Mouse (Mus musculus): ENCODE data around the gene Ankrd16. TPM values are rescaled to one million over a fixed set of nuclear protein-coding genes. Genes with fewer than 3 reads are reported as not detected.
A peak's percentile ranks its signal among the peaks of the same experiment; 100 is the strongest.

Gene Ankrd16
- total RNA-seq (2021): 10 to 100 TPM; 42.1 to 58.4 TPM

DNA sequence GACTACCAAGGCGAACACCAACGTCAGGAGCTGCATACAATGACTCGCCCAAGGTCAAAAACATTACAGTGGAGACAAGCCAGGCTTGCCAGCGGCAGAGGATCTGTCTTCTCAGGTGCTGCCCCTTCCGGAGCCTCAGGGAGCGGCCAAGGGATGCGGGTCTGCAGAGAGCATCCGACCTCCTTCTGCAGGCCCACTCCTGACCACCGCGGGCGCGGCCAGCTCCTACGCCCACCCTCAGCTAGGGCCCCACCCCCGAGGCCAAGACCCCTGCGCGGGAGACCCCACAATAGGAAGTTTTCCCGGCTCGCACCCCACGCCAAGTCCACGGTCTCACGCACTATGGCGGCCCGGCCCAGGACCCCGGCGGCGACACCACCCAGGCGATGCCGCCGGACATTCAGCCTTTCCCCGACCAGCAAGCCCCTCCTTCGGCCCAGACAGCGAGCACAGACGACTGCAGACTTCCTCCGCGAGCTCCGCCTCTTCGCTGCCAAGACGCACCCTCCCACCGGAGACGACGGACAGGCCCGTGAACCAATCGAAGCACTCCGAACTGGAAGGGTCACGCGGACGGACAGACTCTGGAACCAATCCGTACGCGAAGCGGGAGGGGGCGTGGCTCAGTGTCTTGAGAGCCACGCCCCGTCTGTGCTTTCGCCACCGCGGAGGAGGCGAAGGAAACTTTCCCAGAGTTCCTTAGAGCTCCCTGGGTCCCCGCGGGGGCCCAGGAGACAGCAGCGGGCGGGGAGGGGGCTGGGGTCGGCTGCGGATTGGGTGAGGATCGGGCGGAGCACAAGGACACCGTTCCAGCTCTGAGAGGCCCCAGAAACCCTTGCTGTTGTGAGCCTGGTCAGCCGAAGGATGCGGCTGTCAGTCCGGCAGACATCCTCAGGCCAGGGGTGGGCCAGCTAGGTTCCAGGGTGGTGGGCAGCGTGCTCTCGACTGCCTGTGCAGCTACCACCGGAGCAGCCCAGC, at the start of gene Ankrd16, which contains the start of gene Fbh1:
Gene Ankrd16 (plus strand): TSS at position 786 of the 978 bp plus-strand sequence.
Gene Fbh1 (minus strand): TSS at position 492 of the 978 bp plus-strand sequence.
- peak; percentile 100 for DNase-seq (ENCODE audit: extremely low spot score in 1 of 2, low spot score in 1 of 2)

- DNase-seq (ENCODE audit: extremely low spot score in 1 of 2, low spot score in 1 of 2): no peak
Observed at GRCm38 (mm10) chr2:11729091-11729490, 48.6 kb upstream of the Ankrd16 start.

DNA sequence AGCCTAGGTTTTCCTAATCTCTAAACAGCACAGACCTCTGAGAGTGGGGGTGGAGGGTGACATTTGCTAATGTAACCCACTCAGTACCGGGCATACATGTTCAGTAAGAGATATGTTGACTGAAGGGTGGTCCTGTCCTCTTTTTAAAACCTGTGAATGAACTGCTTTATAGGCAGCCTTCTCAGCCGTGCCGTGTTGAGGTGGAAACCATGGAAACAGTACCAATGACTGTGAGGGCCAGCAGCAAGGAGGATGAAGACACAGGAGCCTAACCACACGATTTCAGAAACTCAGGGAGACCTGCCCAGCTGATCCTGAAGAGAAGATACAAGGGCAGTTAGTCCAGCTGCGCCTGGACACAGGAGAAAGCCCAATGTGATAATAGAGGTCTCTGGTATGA, 44.7 kb upstream of the Ankrd16 start:
- no peak for DNase-seq (ENCODE audit: extremely low spot score in 1 of 2, low spot score in 1 of 2)

DNA sequence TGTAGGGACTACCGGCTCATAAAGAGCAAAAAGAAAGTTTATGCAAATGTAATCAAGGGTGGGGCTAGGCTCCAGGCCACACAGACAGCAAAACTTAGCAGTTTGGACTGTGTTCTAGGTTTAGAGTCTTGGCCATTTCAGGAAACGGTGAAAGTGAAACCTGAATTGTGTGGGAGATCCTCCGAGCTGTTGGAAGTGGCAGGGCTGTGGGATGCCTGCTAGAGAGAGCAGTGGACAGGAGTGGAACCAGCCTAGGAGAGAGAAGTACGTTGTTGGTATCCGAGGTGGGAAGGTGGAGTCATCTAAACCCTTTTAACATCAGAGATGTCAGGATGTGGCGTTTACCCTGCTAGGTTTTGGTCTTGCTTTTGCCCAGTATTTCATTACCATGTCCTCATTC, 41.8 kb upstream of the Ankrd16 start:
- DNase-seq (ENCODE audit: extremely low spot score in 1 of 2, low spot score in 1 of 2): no peak

- no peak for DNase-seq (ENCODE audit: extremely low spot score in 1 of 2, low spot score in 1 of 2)
Observed at GRCm38 (mm10) chr2:11738794-11739193, 38.9 kb upstream of the Ankrd16 start.

GRCm38 (mm10) chr2:11739516-11740051, 38.1 kb upstream of the Ankrd16 start:
- DNase-seq (ENCODE audit: extremely low spot score in 1 of 2, low spot score in 1 of 2): no peak

DNA sequence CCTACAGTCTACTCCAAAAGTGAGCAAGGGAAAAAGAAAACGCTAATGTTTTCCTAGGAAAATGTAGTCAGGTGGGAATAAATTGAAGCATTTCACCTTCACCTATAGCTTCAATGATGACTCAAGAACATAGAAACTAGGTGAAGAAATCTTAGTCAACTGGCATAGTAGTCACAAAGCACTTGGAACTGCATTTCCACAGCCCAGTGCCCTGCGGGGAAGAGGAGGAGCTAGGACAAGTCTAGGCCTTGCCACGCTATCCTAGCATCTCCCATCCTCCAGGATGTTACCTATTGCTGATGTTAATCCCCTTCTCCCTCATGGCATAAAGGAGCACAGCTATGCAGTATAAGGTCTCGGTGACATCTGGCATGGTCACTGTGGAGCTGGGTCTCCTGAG, 15.1 kb upstream of the Ankrd16 start:
- no peak for DNase-seq (ENCODE audit: extremely low spot score in 1 of 2, low spot score in 1 of 2)

DNA sequence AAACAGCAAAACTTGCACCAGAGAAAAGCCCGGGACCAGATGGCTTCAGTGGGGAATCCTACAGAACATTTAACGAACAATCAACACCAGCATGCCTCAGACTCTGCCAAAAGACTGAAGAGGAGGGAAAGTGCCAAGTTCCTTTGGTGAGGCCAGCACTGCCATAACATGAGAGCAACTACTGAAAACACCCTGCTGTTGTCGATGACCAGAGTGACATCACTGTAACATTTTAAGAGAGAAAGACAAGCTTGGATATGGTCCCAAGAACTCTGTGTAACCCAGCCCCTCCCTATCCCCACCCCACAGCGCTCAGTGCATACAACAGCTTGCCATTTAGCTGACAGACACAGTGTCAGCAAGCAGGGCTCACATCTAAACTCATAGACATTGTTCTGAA, 12.0 kb upstream of the Ankrd16 start:
- DNase-seq (ENCODE audit: extremely low spot score in 1 of 2, low spot score in 1 of 2): peak; percentile 37 to 40

DNA sequence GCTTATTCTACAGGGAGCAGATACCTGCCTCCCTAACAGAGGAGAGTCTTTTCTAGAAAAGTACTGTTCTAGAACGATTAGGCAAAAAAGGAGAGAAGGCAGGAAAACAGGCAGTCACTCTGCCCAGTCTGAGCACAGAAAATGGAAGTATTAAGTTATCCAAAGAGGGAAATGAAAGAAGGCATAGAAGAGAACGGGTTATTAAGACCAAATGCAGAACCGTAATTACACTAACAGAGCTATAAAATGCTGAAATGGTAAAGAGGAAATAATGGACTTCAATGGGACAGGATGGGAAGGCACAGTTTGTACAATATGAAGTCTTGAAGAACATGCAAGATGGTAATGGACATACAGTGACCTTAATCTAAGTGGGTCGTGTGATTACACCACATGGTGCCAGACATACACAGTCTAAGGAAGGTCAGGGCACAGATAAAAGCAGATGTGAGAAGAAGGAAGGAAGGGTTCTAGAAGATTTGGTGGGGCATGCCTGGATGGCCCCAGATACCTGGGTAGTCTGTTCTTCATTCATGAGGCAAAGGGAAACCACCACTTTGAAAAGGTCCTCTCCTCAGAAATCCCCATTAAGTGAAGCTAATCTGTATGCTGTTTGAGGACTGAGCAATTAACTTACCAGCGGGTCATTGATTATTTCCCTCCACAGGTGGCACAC, 11.1 kb upstream of the Ankrd16 start:
- no peak for DNase-seq (ENCODE audit: extremely low spot score in 1 of 2, low spot score in 1 of 2)

DNA sequence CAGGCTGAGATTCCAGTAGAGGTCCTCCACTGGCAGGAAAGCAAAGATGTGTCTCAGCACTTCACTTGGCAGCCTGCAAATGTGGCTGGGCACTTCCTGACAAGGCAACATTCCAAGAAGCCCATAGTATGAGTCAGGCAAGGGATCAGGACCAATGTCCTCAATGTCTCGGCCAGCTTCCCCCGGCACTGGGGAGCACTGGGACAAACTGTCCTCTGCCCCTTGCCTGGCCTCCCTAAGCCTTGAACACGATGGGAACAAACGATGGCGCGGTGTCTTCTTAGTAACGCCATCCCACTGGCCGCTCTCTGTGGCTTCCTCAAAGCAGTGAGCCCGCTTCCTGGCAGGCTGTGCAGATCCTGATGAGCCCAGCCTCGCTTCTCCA, 10.5 kb upstream of the Ankrd16 start:
- DNase-seq (ENCODE audit: extremely low spot score in 1 of 2, low spot score in 1 of 2): no peak

DNA sequence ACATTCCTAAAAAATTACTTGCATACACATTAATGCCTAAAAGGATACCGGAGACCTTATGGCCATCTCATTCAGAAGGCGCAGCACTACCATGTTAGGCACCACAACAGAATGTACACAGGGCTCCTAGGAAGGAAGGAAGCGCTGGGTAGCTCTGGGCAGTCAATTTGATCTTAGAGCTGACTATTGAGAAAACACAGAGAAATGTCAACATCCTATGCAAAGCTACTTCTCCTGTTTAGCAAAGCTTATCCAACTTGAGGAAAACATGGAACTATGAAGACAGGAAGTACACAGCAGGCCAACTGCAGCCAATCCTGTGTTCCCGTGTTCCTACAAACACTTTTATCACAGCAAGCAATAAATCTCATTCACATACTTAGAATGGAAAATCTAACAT, 6.0 kb upstream of the Ankrd16 start:
- no peak for DNase-seq (ENCODE audit: extremely low spot score in 1 of 2, low spot score in 1 of 2)

- no peak for DNase-seq (ENCODE audit: extremely low spot score in 1 of 2, low spot score in 1 of 2)
Observed at GRCm38 (mm10) chr2:11772401-11772800, 5.3 kb upstream of the Ankrd16 start.

DNA sequence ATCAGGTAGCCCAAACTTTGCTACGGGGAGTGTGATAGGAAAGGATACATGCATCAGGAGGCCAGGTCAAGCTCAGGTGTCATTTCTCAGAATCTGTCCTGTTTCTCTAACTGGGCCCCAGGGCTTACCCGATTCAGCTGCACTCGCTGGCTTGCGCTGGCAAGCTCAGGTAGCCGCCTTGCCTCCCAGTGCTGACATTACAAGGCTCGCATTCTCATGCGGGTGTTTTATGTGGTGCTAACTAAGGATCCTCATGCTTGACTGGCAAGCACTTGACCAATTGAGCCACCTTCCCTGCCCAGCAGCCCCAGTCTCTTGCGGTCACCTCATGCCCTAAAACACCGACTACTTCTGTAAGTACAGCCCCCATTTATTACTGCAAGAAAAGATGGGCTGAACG, 3.2 kb upstream of the Ankrd16 start:
- DNase-seq (ENCODE audit: extremely low spot score in 1 of 2, low spot score in 1 of 2): no peak

- no peak for DNase-seq (ENCODE audit: extremely low spot score in 1 of 2, low spot score in 1 of 2)
Observed at GRCm38 (mm10) chr2:11775121-11775520, 2.6 kb upstream of the Ankrd16 start.

- DNase-seq (ENCODE audit: extremely low spot score in 1 of 2, low spot score in 1 of 2): no peak
Observed at GRCm38 (mm10) chr2:11776415-11776814, 1.3 kb upstream of the Ankrd16 start.

GRCm38 (mm10) chr2:11778087-11778823, 579 bp downstream of the Ankrd16 start:
- DNase-seq (ENCODE audit: extremely low spot score in 1 of 2, low spot score in 1 of 2): peak; percentile 65 to 72

DNA sequence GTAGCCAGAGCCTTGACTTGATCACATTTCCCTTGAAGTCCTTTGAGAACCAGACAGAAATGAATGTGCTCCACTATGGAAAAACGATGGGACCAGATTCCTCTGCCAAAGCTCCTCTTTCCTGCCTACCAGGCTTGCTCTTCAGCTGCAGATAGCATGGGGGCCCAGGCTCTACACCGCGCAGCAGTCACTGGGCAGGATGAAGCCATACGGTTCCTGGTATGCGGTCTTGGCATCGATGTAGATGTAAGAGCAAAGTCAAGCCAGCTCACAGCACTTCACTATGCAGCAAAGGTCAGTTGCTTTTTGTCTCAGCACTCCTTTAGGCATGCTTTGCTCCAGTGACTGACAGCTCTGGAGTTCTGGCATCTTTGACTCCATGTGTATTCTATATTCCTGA, 6.5 kb downstream of the Ankrd16 start:
- no peak for DNase-seq (ENCODE audit: extremely low spot score in 1 of 2, low spot score in 1 of 2)

DNA sequence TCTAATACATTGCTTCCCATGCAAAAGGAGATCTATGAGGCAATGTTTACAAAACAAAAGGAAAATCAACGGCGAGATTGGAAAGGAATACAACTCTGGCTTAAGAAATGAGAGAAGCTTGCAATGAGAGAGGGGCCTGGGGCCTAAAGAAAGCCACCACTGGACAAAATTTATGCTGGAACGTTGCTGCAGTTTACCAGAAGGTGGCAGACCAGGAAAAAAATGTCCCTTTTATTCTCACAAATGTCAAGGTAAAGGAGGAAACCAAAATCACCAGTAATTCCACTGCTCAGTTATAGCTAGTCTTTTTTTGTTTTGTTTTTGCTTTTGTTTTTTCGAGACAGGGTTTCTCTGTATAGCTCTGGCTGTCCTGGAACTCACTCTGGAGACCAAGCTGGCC, 17.0 kb downstream of the Ankrd16 start:
- DNase-seq (ENCODE audit: extremely low spot score in 1 of 2, low spot score in 1 of 2): no peak

GRCm38 (mm10) chr2:11797930-11798364, 20.3 kb downstream of the Ankrd16 start:
- DNase-seq (ENCODE audit: extremely low spot score in 1 of 2, low spot score in 1 of 2): no peak

DNA sequence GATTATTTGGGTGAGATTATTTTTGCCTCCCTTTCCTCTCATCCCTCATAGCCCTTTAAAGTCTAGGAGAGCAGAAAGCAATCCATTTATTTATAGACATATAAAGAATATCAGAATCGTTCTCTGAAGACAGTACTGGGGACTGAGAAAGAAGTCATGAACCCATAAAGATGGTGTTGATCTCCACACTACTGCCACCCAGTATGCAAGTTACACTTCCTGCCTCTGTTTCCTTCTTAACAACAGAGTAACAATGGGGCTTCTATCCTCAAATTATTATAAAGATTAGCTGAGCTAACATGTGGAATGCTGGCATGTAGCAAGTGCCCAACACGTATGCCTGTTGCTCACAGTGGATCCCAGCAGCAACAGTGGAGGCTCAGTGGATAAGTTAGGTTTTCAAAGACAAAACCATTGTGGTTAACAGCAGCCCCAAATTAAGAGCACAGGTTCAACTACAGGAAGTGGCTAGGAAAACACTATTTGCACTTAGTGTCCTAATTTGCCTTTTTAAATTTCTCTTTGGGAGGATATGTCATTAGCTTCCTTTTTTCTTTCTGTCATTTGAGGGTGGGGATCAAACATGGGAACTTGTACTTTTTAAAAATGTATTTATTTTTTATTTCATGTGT, 23.7 kb downstream of the Ankrd16 start:
- no peak for DNase-seq (ENCODE audit: extremely low spot score in 1 of 2, low spot score in 1 of 2)
